Mouse (Mus musculus) hindbrain, postnatal 0 days (tissue): ENCODE measurements around the gene H1f0. TPM values are rescaled to one million over a fixed set of nuclear protein-coding genes. Genes with fewer than 3 reads are reported as not detected.

Experiments
- ATAC-seq: fragments of 200-750 bp; cut with Nextera tagmentation; 2 replicates; pipeline ENCODE4 v1.8.0; 2017; ENCODE audit warnings: mild to moderate bottlenecking, moderate TSS enrichment, moderate library complexity
- DNase-seq: peaks from one replicate; pipeline ENCODE4 v3.0.0-alpha.2; 2015; ENCODE audit warnings: low spot score
- H3K27ac ChIP-seq: fragments of 300-500 bp; sonication (generic); 2 replicates; pipeline ENCODE4 v1.5.1; 2014; ENCODE audit warnings: mild to moderate bottlenecking
- H3K27me3 ChIP-seq: fragments of 300-500 bp; sonication (generic); 2 replicates; pipeline ENCODE4 v1.6.1; 2014; ENCODE audit warnings: low read length, mixed read lengths; ENCODE audit not compliant: insufficient read depth
- H3K36me3 ChIP-seq: fragments of 300-500 bp; sonication (generic); 2 replicates; pipeline ENCODE4 v1.6.1; 2014; ENCODE audit warnings: low read length, mixed read lengths; ENCODE audit not compliant: insufficient read depth
- H3K4me1 ChIP-seq: fragments of 300-500 bp; sonication (generic); 2 replicates; pipeline ENCODE4 v1.6.1; 2014; ENCODE audit warnings: antibody characterized with exemption, low read length, mixed read lengths; ENCODE audit not compliant: insufficient read depth
- H3K4me2 ChIP-seq: fragments of 300-500 bp; sonication (generic); 2 replicates; pipeline ENCODE4 v1.6.1; 2014; ENCODE audit warnings: low read depth, mild to moderate bottlenecking, low read length, moderate library complexity, mixed read lengths
- H3K4me3 ChIP-seq: fragments of 300-500 bp; sonication (generic); 2 replicates; pipeline ENCODE4 v1.5.1; 2014; ENCODE audit warnings: low read length
- H3K9ac ChIP-seq: fragments of 300-500 bp; sonication (generic); replicated peaks from 2 replicates; pipeline ENCODE4 v1.6.1; 2014; ENCODE audit warnings: mild to moderate bottlenecking, low read length, moderate library complexity, mixed read lengths
- H3K9me3 ChIP-seq: fragments of 300-500 bp; sonication (generic); 2 replicates; pipeline ENCODE4 v1.6.1; 2016; ENCODE audit warnings: low read length, mixed read lengths
- CTCF ChIP-seq: IDR thresholded peaks from 2 replicates; pipeline ENCODE4 v1.5.1; 2016; ENCODE audit warnings: antibody characterized with exemption, control low read depth, low read depth
- WGBS: fragments of 180-500 bp; shearing (Covaris S2); extraction: QIAGEN DNeasy Blood & Tissue Kit; methylation state at CpG from one replicate; pipeline ENCODE4 v1.1.7; 2014; 5-methylcytosine and 5-hydroxymethylcytosine counted together
- microRNA-seq, 2 experiments: library from miRNA; unstranded; fragments of <30 nt; microRNA quantifications; one replicate each; pipeline ENCODE4; 2016
- polyA plus RNA-seq: library from polyadenylated mRNA; unstranded; fragments of >200 nt; fragmentation: Nextera tagmentation; extraction: Ambion mirVana; gene quantifications from 2 replicates; pipeline ENCODE4 v1.2.1, GENCODE M21; 2015
- total RNA-seq: library from RNA; depleted of rRNA; stranded (reverse); fragments of >200 nt; gene quantifications from 2 replicates; pipeline ENCODE4 v1.2.3, GENCODE M21; 2014; rRNA removed

The H1f0 gene
- total and polyA plus RNA-seq, 2 experiments from 2014 or later, result 211 to 259 TPM

DNA sequence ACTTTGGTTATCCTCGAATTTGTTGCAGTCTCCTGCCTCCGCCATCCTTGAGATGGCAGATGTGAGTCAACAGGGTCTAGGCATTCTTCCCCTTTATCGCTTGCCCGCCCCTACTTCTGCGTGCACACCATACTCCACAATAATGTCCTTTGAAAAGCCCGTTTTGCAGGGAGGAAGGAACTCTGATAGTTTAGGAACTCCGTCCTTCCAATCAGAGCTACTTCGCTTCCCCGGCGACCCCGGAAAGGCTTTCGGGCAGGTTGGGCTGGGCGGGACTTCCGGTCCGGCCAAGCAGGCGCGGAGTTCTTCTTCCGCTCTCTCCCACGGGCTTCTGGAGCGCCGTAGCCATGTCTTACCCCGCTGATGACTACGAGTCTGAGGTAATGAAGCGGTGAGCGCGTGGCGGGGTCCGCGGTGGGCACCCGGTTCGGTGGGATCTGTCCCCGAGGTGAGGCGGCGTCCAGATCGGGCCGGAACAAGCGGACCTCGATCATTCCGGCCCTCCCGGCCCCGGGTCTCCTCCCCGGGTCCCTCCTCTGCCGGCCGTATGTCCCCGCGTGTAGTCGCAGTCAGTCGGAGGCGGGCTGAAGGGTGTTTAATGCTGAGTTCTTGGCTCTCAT lies 46.8 kb downstream of the H1f0 start, which contains the start of gene Eif3l:
TSS of gene Eif3l (plus strand) at position 267 of the 620 bp plus-strand sequence.
- Histone ChIP-seq H3K36me3 (peaks cover 35% of the 10 kb centered on the region), H3K4me3 (peak within 1 kb of the TSS; percentile 73), H3K27ac (peak within 1 kb of the TSS; percentile 72), H3K9ac (peak within 1 kb of the TSS; percentile 79), H3K4me1 (peaks cover 4% of the 10 kb centered on the region; the same call in 1 of the 2 replicates), H3K4me2 (peak within 1 kb of the TSS; percentile 90), H3K9me3 (no peaks in the 10 kb centered on the region), H3K27me3 (no peaks in the 10 kb centered on the region)
- ATAC-seq, result peak; percentile 91
- peak; percentile 93 for DNase-seq
- WGBS, result under 1% methylated on average over 49 of the region's 49 CpGs
- peak; percentile 30; the same call in 1 of the 2 replicates for TF ChIP-seq CTCF

DNA sequence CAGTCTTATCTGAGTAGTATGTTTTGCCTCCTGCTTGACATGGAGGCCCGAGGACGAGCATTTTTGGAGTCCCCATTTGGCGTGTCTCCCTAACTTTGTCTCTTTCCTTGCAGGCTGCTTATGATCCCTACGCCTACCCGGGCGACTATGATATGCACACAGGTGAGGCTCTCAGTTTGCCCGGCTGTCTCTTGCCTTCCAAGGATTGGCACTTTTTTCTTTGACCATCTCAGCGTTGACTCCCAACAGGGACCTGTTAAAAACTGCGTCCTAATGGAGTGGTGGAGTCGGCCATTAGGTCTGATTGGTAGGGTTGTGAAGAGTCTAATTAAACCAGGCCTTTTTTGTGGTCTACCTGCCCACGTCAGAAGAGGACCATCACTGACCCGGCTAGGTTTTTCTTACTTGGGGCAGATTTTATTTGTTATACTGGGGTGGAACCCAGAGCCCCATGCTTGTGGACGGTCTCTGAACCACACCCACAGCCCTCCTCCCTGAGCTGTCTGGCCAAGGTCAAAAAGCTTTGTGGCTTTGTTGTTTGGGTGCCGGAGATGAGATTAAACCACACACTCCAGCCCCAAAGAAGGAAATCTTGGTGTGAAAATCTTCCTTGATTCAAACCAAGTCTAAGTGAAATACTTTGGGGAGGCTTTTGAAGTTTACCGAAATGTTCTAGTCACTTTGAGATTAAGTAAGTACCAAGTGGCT lies 47.6 kb downstream of the H1f0 start:
- peak overlapping the region; percentile 73 for H3K4me3 ChIP-seq
- no peaks in the 10 kb centered on the region for H3K27me3 ChIP-seq
- peaks cover 4% of the 10 kb centered on the region; the same call in 1 of the 2 replicates for H3K4me1 ChIP-seq
- H3K36me3 ChIP-seq, result peaks cover 35% of the 10 kb centered on the region
- H3K27ac ChIP-seq, result peak overlapping the region; percentile 72
- WGBS, result 42% methylated on average over 15 of the region's 15 CpGs
- no peaks in the 10 kb centered on the region for H3K9me3 ChIP-seq
- H3K4me2 ChIP-seq, result peak overlapping the region; percentile 90
- ATAC-seq, result no peak
- peak overlapping the region; percentile 79 for H3K9ac ChIP-seq
- no peak for DNase-seq
- TF ChIP-seq CTCF, result no peak

DNA sequence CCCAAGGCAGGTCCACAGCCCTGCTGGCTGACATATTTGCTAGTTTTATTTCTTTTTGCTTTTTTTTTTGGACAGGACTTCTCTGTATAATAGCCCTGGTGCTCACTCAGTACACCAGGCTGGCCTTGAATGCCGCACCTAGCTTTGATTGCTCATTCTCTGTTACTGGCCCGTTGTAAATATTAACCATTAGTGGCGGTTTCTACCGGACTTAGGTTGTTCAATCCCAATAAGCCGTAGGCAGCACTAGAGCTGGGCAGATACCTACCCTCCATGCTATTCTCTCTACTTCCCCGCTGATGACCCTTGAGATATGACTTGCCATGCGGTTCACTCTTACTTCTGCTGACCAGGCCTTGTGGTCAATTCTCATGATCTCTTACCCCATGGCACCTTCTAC lies 51.3 kb downstream of the H1f0 start:
- Histone ChIP-seq H3K9ac (no peak overlapping the region), H3K4me3 (no peak overlapping the region), H3K27ac (no peak overlapping the region), H3K9me3 (no peaks in the 10 kb centered on the region), H3K4me2 (no peak overlapping the region), H3K36me3 (peaks cover 64% of the 10 kb centered on the region), H3K4me1 (peaks cover 4% of the 10 kb centered on the region; the same call in 1 of the 2 replicates), H3K27me3 (no peaks in the 10 kb centered on the region)
- no peak for ATAC-seq
- DNase-seq, result no peak
- TF ChIP-seq CTCF, result no peak
- 94% methylated on average over 7 of the region's 7 CpGs for WGBS

Small RNA genes within 50 kb of the gene (microRNA-seq; reads per million reads assigned to microRNA genes)
- 1.1 to 1.4 reads per million in 2 experiments for gene Mir6956

Other genes starting within 250 kb of the H1f0 start
- gene Card10, start 225.4 kb upstream of the H1f0 start, total RNA-seq, result 0.94 and 1.4 TPM in 2 replicates
- 2.3 and 2.6 TPM in 2 replicates for gene Card10, start 225.4 kb upstream of the H1f0 start, polyA plus RNA-seq
- gene Cdc42ep1, start 185.8 kb upstream of the H1f0 start, total RNA-seq, result 20.6 and 22.5 TPM in 2 replicates
- gene Cdc42ep1, start 185.8 kb upstream of the H1f0 start, polyA plus RNA-seq, result 18.1 TPM in 2 replicates
- gene Lgals2, start 172.9 kb upstream of the H1f0 start, total RNA-seq, result not detected in 2 replicates
- not detected in 2 replicates for gene Lgals2, start 172.9 kb upstream of the H1f0 start, polyA plus RNA-seq
- 40.0 and 47.1 TPM in 2 replicates for gene Gga1, start 151.3 kb upstream of the H1f0 start, total RNA-seq
- 40.1 and 41.2 TPM in 2 replicates for gene Gga1, start 151.3 kb upstream of the H1f0 start, polyA plus RNA-seq
- 0.72 TPM in 1 of 2 replicates, not detected in the other for gene Gm49510, start 128.8 kb upstream of the H1f0 start, total RNA-seq
- not detected in 2 replicates for gene Gm49510, start 128.8 kb upstream of the H1f0 start, polyA plus RNA-seq
- 2.4 and 6.2 TPM in 2 replicates for gene Sh3bp1, start 128.7 kb upstream of the H1f0 start, total RNA-seq
- 4.4 and 5.5 TPM in 2 replicates for gene Sh3bp1, start 128.7 kb upstream of the H1f0 start, polyA plus RNA-seq
- gene Pdxp, start 114.5 kb upstream of the H1f0 start, total RNA-seq, result 300 and 339 TPM in 2 replicates
- 124 and 141 TPM in 2 replicates for gene Pdxp, start 114.5 kb upstream of the H1f0 start, polyA plus RNA-seq
- gene Lgals1, start 101.7 kb upstream of the H1f0 start, total RNA-seq, result 67.6 and 91.5 TPM in 2 replicates
- 141 and 144 TPM in 2 replicates for gene Lgals1, start 101.7 kb upstream of the H1f0 start, polyA plus RNA-seq
- 4.7 and 8.8 TPM in 2 replicates for gene Nol12, start 93.5 kb upstream of the H1f0 start, total RNA-seq
- 54.8 and 56.4 TPM in 2 replicates for gene Nol12, start 93.5 kb upstream of the H1f0 start, polyA plus RNA-seq
- gene Triobp, start 80.7 kb upstream of the H1f0 start, total RNA-seq, result 42.0 and 57.6 TPM in 2 replicates
- gene Triobp, start 80.7 kb upstream of the H1f0 start, polyA plus RNA-seq, result 19.0 and 20.7 TPM in 2 replicates
- gene Galr3, start 13.4 kb downstream of the H1f0 start, total RNA-seq, result 0.47 and 1.2 TPM in 2 replicates
- 0.20 and 0.25 TPM in 2 replicates for gene Galr3, start 13.4 kb downstream of the H1f0 start, polyA plus RNA-seq
- 60.4 and 62.5 TPM in 2 replicates for gene Ankrd54, start 34.4 kb downstream of the H1f0 start, total RNA-seq
- 36.7 and 42.4 TPM in 2 replicates for gene Ankrd54, start 34.4 kb downstream of the H1f0 start, polyA plus RNA-seq
- gene Eif3l, start 46.7 kb downstream of the H1f0 start, total RNA-seq, result 221 and 229 TPM in 2 replicates
- gene Eif3l, start 46.7 kb downstream of the H1f0 start, polyA plus RNA-seq, result 163 and 164 TPM in 2 replicates
- 28.1 and 36.4 TPM in 2 replicates for gene Micall1, start 80.4 kb downstream of the H1f0 start, total RNA-seq
- gene Micall1, start 80.4 kb downstream of the H1f0 start, polyA plus RNA-seq, result 8.0 and 9.5 TPM in 2 replicates
- gene Polr2f, start 112.6 kb downstream of the H1f0 start, total RNA-seq, result 49.9 and 50.1 TPM in 2 replicates
- gene Polr2f, start 112.6 kb downstream of the H1f0 start, polyA plus RNA-seq, result 326 and 334 TPM in 2 replicates
- 6.0 and 10.1 TPM in 2 replicates for gene 1700088E04Rik, start 112.8 kb downstream of the H1f0 start, total RNA-seq
- gene 1700088E04Rik, start 112.8 kb downstream of the H1f0 start, polyA plus RNA-seq, result 18.0 and 21.4 TPM in 2 replicates
- 36.2 and 40.3 TPM in 2 replicates for gene Sox10, start 136.8 kb downstream of the H1f0 start, total RNA-seq
- gene Sox10, start 136.8 kb downstream of the H1f0 start, polyA plus RNA-seq, result 14.2 and 15.2 TPM in 2 replicates
- 59.4 and 68.0 TPM in 2 replicates for gene Pick1, start 200.7 kb downstream of the H1f0 start, total RNA-seq
- 67.7 and 70.0 TPM in 2 replicates for gene Pick1, start 200.7 kb downstream of the H1f0 start, polyA plus RNA-seq
- 0.61 and 1.7 TPM in 2 replicates for gene Gm49486, start 200.9 kb downstream of the H1f0 start, total RNA-seq
- gene Gm49486, start 200.9 kb downstream of the H1f0 start, polyA plus RNA-seq, result 1.5 and 2.1 TPM in 2 replicates
- 1.0 and 2.0 TPM in 2 replicates for gene Slc16a8, start 226.3 kb downstream of the H1f0 start, total RNA-seq
- gene Slc16a8, start 226.3 kb downstream of the H1f0 start, polyA plus RNA-seq, result 3.1 and 3.7 TPM in 2 replicates